Mouse (Mus musculus) layer of hippocampus, postnatal 36 days (tissue): ENCODE data around the gene Fndc3b. TPM values are rescaled to one million over a fixed set of nuclear protein-coding genes. Genes with fewer than 3 reads are reported as not detected.

Source experiments
- DNase-seq, 2 experiments: peaks; one replicate each; pipeline ENCODE4 v3.0.0; 2022
- total RNA-seq, 2 experiments: library from RNA; stranded (reverse); gene quantifications; 2 replicates each; pipeline ENCODE4 v1.2.3; 2021

Fndc3b gene
- total RNA-seq, 2 experiments from 2014 or later: 21.0 to 22.9 TPM

DNA sequence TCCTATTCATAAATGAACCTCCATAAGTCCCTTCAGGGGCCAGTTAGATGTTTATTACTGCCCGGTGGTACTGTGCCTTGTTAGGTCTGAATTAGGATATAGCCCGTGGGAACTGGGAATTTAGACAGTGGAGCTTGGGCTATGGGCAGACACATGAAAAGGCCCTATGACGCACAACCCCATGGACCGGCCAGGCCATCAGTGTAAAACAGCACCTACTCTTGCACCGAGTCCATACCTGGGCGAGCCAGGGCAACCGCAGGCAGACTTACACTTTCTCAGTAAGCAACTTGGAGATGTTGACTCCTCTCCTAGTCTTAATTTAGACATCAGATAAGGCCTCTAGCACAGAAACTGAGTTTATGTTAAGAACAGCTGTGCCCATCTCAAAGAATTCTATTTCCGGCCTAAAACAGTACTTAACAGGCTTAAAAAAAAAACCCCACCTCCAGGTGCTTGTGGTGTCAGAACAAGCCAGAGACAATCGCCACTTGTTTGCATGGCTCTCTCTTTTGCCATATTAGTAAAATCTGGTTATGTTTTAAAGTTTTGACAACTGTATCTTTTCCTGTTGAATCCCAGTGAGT, 248.7 kb downstream of the Fndc3b start:
- no peak for DNase-seq

DNA sequence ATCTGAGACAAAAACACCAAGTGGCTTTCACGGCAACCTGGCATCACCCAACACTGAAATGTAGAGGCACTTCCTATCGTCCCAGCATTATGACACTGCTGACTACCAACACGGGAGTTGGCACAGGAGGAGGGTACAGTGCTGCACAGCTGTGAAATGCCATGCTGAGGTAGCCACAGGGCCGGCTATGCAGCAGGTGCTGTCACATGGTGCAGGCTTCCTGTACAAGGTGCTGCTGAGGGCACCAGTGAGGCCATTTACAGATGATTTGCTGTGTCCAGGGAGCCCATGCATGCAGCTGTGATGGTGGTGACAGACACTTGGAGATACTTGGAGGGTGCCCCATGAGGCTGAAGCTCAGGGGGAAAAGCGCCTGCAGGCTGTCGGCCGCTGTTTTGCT, 249.2 kb downstream of the Fndc3b start:
- DNase-seq: no peak

DNA sequence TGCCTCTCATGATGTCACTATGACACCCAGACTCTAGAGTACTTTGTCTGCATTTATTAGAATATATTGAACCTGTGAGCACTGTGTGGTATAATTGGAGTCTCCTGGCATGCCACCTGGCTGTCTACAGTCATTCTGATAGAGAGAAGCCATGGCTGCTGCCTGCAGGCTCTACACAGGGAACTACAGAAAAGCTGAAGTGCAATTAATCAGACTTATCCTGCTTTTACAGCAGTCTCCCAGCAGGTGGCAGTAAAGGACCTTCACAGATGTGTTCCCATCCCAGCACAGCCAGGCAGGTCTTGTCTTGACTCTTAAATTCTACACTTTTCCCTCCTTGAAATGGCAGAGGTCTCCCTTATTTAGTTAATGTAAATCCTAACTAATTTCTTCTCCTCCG, 250.1 kb downstream of the Fndc3b start:
- DNase-seq: peak; percentile 56 to 69

DNA sequence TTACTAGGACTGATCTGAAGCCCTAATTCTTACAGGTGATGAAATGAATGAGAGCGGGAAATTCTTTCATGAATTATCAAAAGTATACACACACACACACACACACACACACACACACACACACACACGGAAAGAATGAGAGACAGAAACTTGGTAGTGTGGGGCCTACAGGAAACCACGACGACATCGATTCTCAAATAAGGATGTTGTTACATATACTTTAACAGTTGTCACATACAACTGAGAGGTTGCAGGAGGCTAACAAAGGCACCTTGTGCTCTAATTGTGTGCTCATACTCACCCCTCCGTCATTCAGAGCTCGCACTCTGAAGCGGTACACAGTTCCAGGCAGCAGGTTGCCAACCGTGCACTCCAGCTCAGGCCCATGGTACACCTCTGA, 252.7 kb downstream of the Fndc3b start:
- DNase-seq: no peak

DNA sequence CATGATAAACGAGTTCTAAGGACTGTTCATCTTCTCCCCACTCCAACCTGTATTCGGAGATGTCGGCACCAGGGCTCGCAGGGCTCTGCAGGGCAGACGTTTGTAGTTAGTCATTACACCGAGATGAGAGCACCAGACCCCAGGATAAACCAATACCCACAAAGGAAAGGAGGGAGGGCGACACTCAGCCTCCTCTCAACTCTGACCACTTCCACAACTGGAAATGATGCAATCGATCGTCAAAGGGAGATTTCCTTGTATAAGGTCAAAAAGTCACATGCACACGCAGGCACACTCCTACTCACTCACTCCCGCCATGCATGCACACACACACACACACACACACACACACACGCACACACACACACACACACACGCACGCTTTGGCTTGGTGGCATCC, 254.6 kb downstream of the Fndc3b start:
- no peak for DNase-seq

DNA sequence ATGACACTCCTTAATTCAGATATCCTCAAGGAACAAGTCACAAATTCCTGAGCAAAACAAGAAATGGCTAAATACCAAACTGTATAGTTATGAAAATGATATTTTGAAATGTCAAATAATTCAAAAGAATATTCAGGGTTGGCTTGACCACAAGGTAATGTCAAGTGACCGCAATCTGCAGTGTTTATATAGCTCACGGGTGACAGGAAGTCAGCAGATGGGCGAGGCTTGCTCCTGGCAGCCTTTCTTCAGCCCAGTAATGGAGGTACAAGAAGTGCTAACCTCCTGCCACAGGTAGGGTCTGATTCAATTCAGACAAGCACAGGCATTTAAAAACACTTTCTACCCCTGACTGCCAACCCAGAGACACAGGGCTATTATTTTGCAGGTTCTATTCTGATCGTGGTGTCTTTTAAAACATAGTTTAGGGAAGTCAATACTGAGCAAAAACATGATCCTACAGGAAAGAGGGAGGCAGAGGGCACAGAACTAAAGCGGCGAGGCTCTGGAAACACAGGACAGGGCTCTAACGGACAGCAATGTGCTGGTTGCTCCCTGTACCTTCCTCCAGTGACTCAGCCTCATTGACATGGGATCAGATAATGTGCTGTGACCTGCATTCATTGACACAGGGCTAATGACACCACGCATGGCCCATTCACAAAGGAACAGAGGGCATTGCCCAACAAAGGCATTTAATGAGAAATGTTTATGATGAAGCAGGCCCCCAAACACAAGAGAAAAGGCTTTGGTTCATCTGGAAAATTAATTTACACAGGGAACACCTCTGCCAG, 256.5 kb downstream of the Fndc3b start:
- DNase-seq: no peak

DNA sequence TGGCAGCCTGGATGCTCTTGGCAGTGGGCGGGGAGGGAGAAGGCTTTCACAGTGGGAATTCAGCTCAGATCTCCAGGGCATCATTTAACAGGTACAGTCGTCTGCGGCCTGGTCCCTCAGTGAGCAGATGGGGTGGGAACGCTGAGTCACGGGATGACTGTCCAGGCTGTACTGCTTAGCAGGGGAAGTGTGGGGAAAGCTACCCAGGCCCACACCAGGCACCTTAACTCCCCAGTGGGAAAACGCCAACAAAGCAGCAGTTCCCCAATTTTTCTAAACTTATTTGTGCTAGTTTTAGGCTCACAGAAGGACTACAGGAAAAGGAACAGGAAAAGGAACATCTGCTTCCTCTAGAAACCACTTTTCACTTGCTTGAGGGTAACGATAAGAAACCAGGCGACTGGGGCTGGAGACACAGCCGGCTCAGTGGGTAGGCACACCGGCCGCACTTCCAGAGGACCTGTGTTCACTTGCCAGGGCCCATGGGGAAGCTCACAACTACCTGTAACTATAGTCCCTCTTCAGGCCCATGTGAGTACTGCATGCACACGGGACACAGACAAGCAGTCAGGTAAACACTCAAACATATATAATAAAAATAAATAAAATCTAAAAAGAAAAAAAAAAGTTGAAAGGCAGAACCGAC, 257.5 kb downstream of the Fndc3b start:
- DNase-seq: no peak

DNA sequence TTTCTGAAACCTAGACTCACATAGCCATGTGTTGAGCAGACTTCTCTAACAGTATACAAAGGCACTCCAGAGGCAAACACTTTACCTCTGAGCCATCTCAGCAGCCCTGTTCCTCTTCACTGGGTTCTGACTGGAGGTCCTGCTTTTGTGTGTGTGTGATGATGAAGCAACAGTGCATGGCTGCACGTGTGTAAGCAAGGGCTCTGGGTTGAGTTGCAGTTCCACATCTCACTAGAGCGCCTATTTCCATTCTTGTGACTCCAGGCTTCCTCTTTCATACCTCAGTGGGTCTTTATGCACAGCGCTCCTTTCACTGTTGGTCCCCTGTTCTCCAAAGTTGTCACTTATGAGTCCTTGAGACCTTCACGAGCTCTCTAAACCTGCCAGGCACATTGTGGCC, 261.7 kb downstream of the Fndc3b start:
- no peak for DNase-seq

DNA sequence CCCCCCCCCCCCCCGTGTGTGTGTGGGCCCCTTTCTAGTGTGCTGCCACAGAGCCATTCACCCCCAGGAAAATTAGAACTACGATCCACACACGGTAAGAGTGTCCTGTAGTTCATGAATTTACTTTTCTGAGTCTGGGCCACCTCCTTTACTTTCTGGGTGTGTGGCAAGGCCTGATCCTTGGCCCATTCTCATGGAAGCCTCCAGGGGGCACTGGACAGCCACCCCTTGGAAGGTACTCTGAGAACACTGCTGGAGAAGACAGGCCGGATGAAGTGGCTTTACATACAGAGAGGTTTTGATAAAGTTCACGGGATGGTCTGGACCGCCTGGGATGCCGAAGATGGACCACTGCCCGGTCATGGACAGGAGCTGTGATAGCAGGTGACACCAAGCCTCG, 262.7 kb downstream of the Fndc3b start:
- DNase-seq: no peak

DNA sequence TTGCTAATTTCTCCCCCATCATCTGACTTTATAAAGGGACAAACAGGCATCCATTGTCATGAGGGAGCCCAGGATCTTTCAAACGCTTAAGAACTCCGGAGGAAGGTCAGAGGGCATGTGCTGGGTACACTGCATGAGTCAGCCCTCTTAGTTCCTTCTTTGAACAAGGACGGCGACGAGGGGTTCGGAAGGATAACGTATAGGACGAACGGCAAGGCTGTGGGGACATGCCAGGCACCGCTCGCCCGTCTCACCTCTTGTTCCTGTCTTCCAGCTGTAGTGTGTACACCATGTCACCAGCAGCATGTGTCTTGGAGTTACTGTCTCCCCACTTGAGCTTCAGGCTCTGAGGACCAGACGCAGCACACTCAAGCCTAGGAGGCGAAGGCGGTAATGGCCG, 271.4 kb downstream of the Fndc3b start:
- DNase-seq: no peak

DNA sequence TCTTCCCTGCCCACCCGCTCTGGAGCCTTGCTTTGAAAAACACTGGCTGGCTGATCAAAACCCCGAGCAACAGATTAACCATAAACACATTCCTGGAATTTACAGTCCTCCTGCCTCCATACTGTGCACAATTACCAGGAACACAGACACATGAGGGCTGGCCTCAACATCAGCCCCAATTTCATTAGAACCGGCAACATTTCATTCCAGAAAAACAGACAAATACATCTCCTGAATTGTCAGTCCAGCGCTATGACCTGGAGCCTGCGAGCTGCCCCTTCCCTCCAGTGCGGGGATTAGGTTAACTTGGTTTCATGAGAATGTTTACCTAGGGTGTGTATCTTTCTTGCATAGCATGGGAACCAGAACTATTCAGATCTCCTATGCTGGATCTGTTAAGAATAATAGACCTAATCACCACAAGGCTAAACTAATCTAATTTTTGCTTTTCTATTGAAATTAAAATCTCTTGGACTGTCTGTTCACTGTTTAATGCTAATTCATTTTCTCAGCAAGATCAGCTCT, 275.9 kb downstream of the Fndc3b start:
- no peak for DNase-seq

DNA sequence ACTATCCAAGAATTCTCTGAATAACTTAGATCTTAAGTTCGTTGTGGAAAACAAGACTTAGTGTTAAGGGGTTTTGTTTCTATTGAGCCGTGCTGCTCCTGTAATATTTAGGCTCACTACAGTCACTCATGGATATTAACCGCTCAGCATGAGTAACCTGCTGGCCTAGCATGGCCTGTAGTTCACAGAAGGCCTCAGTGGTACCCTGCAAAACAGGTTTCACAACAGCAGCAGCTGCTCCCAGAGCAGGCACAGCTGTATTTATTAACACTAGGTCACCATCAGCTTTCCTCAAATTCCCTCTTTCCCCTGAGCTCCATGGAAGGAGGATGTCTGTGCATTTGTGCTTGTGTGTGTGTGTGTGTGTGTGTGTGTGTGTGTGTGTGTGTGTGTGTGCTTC, 278.1 kb downstream of the Fndc3b start:
- DNase-seq: no peak

DNA sequence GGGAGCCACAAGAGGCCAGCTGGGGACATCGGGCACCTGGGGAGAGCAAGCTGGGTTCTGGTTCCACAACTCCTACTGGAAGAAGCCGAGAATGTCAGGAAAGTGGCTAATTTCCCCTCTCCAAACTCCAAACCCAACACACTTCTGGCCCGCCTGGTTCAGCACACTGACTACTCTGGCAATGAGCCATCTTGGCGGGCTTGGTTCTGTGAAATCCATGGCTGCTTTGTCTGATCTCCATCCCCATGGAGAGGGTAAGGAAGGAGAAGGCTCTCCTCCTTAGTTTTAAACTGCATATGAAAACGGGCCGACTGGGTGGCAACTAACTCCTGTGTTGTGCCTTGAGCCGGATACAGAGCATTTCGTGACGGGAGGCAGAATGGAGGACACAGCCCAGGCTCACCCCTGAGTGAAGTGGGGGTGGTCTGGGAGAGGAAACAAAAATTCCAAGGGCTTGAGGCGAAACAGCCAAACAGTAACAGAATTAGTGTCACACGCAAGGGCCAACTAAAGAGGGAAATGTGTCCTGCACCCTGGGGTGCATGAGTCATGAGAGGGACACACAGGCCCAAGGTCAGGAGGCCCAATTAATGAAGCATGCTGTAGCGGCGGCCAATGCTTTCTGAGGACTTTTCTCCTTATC, 280.4 kb downstream of the Fndc3b start:
- peak in 1 of 2 experiments; percentile 29 for DNase-seq

DNA sequence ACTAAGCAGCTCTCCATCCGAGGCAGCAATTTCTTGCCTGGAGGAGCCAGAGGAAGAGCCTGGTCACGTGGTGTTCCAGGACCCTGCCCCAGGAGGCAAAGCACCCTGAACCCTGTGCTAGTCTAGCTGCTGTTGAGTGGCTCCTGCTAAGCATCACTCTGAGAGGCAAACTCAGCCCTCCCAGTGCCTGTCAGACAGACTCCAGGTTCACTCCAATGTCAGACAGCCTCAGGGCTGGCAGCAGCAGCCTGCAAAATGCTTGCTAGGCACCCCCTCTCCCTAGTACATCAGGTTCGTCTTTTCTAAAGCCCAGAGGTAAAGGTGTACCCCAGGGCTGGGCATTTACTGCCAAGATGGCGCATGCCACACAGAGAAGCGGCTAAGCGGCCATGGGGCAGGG, 283.7 kb downstream of the Fndc3b start:
- DNase-seq: no peak

DNA sequence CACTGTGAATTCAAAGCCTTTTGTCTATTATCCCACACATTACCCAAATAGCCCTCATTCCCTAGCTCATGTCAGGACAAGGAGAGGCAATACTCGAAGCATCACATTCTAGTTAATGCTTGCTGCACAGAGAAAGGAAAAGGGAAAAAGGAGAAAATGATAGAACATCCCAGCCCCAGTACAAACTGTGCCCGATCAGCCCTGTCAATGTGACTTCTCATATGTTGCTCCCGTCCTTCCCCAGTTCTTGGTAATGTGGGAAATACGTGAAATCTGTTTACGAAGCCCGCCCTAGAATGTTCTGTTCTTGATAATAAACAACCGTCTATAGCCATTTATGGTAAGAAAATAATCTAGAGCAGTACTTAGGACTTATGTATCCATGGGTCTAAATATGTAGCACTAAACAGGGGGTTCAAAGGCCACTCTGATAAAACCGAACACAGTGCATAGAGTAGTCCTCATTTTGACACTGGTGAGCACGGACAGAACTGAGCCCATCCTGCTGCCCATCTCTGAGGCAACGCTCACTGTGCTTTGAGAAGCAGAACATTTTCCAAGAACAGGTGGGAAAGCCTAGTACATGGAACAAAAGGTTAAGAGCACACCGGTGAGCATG, 286.9 kb downstream of the Fndc3b start:
- no peak for DNase-seq

DNA sequence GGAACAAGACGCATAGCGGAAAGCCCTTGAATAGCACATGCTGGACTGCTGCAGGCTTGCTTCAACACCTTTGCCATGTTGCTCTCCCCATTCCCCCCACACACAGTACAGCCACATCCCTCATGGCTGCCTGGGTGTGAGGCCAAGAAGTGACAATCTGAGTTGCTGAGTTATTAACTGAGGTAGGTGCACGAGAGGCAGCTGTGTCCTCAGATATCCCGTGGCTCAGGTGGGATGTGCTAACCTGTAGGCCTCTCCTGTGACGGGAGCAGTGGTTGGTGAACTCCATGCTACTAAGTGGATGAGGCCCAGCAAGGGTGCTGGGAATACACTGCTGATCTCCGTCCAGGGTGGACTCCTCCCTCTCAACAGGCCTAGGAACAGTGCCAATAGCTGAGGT, 288.6 kb downstream of the Fndc3b start:
- DNase-seq: no peak

DNA sequence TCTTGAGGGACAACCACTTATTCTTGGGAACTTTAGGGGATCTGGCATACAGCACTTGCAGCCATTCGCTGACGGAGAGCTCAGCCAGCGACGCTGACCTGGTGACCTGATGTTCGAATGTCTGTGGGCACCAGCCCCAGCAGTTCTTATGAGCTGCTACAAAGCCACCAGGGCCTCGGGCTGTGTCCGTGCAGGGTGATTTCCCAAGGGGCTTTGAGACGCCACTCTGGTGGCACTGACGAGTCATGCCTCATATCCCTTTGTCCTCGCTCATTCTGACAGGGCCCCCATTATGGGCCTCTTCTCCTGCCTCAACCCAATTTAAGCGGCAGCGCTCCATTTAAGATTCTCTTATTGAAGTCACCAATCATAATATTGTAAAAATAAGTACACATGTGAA, 289.1 kb downstream of the Fndc3b start:
- no peak for DNase-seq

DNA sequence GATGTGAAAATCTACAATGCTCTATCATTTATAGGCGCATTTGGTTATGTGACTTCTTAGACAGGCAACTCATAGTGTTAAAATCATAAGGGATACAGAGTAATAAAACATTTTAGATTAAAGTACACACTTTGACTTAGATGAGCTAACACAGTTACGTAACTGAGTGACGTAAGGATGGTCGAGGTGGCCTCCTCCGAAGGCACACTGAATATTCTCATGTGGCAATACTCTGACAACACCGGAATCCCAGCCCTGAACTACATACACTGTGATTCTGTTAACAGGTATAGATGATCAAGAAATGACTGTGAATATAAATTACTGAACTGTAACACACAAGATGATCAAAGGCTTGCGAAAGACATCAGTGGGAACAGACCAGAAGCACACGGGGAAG, 292.5 kb downstream of the Fndc3b start:
- no peak for DNase-seq

DNA sequence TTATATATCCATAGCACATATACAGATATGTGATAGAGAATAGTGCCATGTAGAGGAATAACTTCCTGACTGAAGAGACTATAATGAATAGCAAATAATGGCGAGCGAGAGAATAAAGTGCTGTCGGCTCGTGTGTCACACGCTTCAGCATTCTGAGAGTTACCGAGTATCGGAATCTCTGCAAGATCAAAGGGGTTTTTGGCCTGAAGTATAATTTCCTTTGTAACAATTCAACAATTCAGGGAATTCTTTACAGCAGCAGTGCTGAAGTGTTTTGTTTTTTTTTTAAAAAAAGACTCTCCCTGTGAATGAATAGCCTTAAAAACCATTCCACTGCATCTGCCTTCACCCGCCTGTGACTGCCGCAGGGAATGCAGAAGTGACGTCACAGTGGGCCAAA, 294.3 kb downstream of the Fndc3b start:
- DNase-seq: no peak

DNA sequence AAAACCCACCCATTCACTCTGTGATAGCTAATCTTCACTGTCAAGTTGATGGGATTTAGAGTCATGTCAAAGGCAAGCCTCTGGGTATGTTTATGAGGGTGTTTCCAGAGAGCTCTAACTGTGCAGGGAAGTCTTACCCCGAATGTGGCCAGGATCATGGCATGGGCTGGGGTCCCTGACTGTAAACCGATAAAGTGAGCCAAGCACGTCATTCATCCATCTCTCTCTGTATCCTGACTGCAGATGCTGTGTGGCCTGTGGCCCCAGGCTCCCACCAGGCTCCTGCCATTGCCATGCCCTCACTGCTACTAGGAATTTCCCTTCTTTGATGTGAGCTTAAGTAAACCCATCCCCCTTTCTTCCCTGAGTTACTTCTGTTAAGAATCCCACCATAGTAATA, 297.5 kb downstream of the Fndc3b start:
- DNase-seq: no peak

DNA sequence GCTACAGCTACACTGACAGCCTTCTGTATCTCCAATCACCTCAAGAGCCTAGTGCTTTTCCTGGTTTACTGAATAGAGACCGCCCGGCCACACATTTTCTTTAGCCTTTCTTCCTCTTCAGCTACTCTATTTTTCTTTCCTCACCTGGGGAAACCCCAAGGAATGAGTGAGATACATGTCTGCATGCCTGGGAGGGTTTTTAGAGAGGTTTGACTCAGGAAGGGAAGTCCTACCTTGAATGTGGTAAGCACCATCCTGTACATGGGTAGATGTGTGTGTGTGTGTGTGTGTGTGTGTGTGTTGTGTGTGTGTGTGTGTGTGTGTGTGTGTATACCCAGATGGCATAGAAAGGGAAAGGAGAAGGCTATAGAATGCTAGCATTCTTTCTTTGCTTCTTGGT, 299.8 kb downstream of the Fndc3b start:
- no peak for DNase-seq

DNA sequence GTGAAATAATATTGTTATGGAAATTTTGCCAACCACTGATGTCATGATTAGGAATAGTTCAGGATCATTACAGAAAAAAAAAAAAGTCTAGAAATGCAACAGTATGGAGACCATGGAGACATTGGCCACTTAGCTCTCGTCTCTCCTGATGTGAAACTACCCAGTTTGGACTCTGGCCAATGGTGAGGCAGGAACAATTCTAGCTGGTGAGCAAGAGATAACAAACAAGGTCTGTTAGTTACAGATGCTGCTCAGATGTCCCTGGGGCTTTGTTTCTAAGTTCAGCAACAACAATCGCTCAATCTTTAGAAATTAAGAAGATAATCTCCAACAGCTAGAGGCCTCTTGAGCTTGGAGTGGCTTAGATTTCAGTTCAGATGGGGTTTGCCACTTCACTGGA, 302.5 kb downstream of the Fndc3b start:
- DNase-seq: no peak

DNA sequence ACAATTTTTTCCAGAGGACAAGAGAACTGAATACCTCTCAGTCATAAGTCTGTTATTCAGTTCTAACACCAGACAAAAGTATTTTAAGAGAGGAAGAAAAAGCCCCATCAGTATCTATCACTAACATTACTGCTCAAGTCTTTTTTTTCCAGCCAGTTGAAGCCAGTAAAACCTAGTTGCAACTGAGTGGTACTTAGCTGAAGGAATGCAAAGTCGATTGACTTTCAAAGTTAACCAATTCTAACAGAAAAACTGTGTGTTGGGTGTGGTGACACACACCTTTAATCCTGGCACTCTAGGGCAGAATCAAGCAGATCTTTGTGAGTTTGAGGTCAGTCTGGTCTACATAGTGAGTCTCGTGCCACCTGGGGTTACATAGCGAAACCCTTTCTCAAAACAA, 304.7 kb downstream of the Fndc3b start:
- no peak for DNase-seq
